Mouse (Mus musculus): ENCODE data around the gene Skap2.

- TF ChIP-seq E2F4 (IDR thresholded peaks at IDR 0.05; ENCODE audit: insufficient read depth) (no peak), TCF12 (IDR thresholded peaks at IDR 0.05; ENCODE audit: insufficient read depth, poor library complexity, severe bottlenecking) (no peak)
These were observed 3.6 kb downstream of the Skap2 start for GRCm38 (mm10) chr6:52008757-52009156.

Measured in myocyte (in vitro differentiated cells).